Mouse (Mus musculus): ENCODE measurements around the gene Hspbp1. TPM values are rescaled to one million over a fixed set of nuclear protein-coding genes. Genes with fewer than 3 reads are reported as not detected.
A peak's percentile ranks its signal among the peaks of the same experiment; 100 is the strongest.

Gene Hspbp1
- polyA plus RNA-seq, 1 experiment from 2014 or later: 81.5 TPM

- no peak overlapping the region for H3K4me3 ChIP-seq (ENCODE audit: low read depth, low read length)
- ATAC-seq (replicated peaks; ENCODE audit: insufficient number of reproducible peaks, low FRiP score, low TSS enrichment): no peak
- H3K36me3 ChIP-seq (ENCODE audit: control insufficient read depth, insufficient read depth, low read length): peaks cover 24% of the 10 kb centered on the region
- no peaks in the 10 kb centered on the region for H3K27me3 ChIP-seq (ENCODE audit: control insufficient read depth, insufficient read depth, low read length)
- H3K4me1 ChIP-seq (ENCODE audit: control insufficient read depth, insufficient read depth, low read length): no peaks in the 10 kb centered on the region
- H3K4me2 ChIP-seq: peak overlapping the region; percentile 41
- H3K27ac ChIP-seq (ENCODE audit: low read depth, low read length): no peak overlapping the region
- no peak overlapping the region for H3K9ac ChIP-seq (ENCODE audit: low read depth, low read length)
- 45% methylated on average over 18 of the region's 18 CpGs for WGBS (ENCODE audit: insufficient replicate concordance)
- no peaks in the 10 kb centered on the region for H3K9me3 ChIP-seq (replicated peaks; ENCODE audit: control insufficient read depth, low read length)
Measured at GRCm38 (mm10) chr7:4705098-4705497, 20.2 kb upstream of the Hspbp1 start.

- peaks cover 23% of the 10 kb centered on the region for H3K36me3 ChIP-seq (ENCODE audit: control insufficient read depth, insufficient read depth, low read length)
Measured at GRCm38 (mm10) chr7:4703195-4703594, 18.3 kb upstream of the Hspbp1 start.

GRCm38 (mm10) chr7:4702334-4702733 is 17.5 kb upstream of the Hspbp1 start:
- H3K27me3 ChIP-seq (ENCODE audit: control insufficient read depth, insufficient read depth, low read length): no peaks in the 10 kb centered on the region
- ATAC-seq (replicated peaks; ENCODE audit: insufficient number of reproducible peaks, low FRiP score, low TSS enrichment): no peak
- H3K4me3 ChIP-seq (ENCODE audit: low read depth, low read length): no peak overlapping the region
- peaks cover 23% of the 10 kb centered on the region for H3K36me3 ChIP-seq (ENCODE audit: control insufficient read depth, insufficient read depth, low read length)
- H3K9ac ChIP-seq (ENCODE audit: low read depth, low read length): no peak overlapping the region
- WGBS (ENCODE audit: insufficient replicate concordance): 61% methylated on average over 8 of the region's 8 CpGs
- no peak overlapping the region for H3K27ac ChIP-seq (ENCODE audit: low read depth, low read length)
- H3K4me2 ChIP-seq: no peak overlapping the region
- no peaks in the 10 kb centered on the region for H3K4me1 ChIP-seq (ENCODE audit: control insufficient read depth, insufficient read depth, low read length)
- no peaks in the 10 kb centered on the region for H3K9me3 ChIP-seq (replicated peaks; ENCODE audit: control insufficient read depth, low read length)

More at GRCm38 (mm10) chr7:4703195-4703594, 18.3 kb upstream of the Hspbp1 start:
- Histone ChIP-seq H3K4me3 (ENCODE audit: low read depth, low read length) (no peak overlapping the region), H3K9ac (ENCODE audit: low read depth, low read length) (no peak overlapping the region), H3K4me1 (ENCODE audit: control insufficient read depth, insufficient read depth, low read length) (no peaks in the 10 kb centered on the region), H3K4me2 (no peak overlapping the region), H3K9me3 (replicated peaks; ENCODE audit: control insufficient read depth, low read length) (no peaks in the 10 kb centered on the region), H3K27ac (ENCODE audit: low read depth, low read length) (no peak overlapping the region), H3K27me3 (ENCODE audit: control insufficient read depth, insufficient read depth, low read length) (no peaks in the 10 kb centered on the region)
- no peak for ATAC-seq (replicated peaks; ENCODE audit: insufficient number of reproducible peaks, low FRiP score, low TSS enrichment)
- WGBS (ENCODE audit: insufficient replicate concordance): 92% methylated on average over 7 of the region's 7 CpGs

- no peak for ATAC-seq (replicated peaks; ENCODE audit: insufficient number of reproducible peaks, low FRiP score, low TSS enrichment)
- Histone ChIP-seq H3K4me3 (ENCODE audit: low read depth, low read length) (no peak overlapping the region), H3K27ac (ENCODE audit: low read depth, low read length) (no peak overlapping the region), H3K9ac (ENCODE audit: low read depth, low read length) (no peak overlapping the region), H3K4me2 (no peak overlapping the region), H3K36me3 (ENCODE audit: control insufficient read depth, insufficient read depth, low read length) (peaks cover 6% of the 10 kb centered on the region; the same call in 1 of the 2 replicates), H3K27me3 (ENCODE audit: control insufficient read depth, insufficient read depth, low read length) (no peaks in the 10 kb centered on the region), H3K4me1 (ENCODE audit: control insufficient read depth, insufficient read depth, low read length) (peaks cover 7% of the 10 kb centered on the region), H3K9me3 (replicated peaks; ENCODE audit: control insufficient read depth, low read length) (no peaks in the 10 kb centered on the region)
- WGBS (ENCODE audit: insufficient replicate concordance): 78% methylated on average over 6 of the region's 6 CpGs
Measured at GRCm38 (mm10) chr7:4693004-4693403, 8.1 kb upstream of the Hspbp1 start.

DNA sequence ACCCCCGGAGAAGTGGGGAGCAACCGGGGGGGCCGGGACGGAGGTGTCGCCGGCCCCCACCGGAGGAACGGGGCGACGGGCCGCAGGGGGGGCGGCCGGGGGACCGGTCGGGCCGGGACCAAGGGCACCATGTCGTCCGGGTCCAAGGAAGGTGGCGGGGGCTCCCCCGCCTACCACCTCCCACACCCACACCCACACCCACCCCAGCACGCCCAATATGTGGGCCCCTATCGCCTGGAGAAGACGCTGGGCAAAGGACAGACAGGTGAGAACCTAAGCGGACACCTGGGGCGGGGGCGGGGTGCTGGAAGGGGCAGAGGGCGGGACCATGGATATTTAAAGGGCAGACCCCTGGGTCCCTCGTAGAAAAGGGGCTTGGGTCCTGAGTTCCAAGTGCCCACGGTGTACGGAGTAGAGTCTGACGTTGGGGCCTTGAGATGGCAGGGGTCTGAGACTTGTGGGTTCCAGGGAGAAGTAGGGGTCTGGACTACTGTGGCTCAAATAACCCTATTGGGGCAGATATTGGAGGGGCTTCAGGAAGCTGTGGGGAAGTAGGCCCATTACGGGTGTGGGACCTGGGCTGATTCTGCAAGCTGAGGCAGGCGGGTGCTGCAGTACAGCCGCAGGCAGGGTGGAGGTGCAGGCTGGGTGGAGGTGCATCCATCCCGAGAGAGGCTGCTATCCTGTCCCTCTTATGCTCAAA is 6.2 kb upstream of the Hspbp1 start:
- 9% methylated on average over 16 of the region's 35 CpGs for WGBS (ENCODE audit: insufficient replicate concordance)
- 0 out of 2 replicates have a peak, but pooled peaks cover 2% of the 10 kb centered on the region for H3K36me3 ChIP-seq (ENCODE audit: control insufficient read depth, insufficient read depth, low read length)
- H3K4me3 ChIP-seq (ENCODE audit: low read depth, low read length): peak overlapping the region; percentile 79
- H3K4me2 ChIP-seq: peak overlapping the region; percentile 85
- H3K27me3 ChIP-seq (ENCODE audit: control insufficient read depth, insufficient read depth, low read length): no peaks in the 10 kb centered on the region
- H3K9ac ChIP-seq (ENCODE audit: low read depth, low read length): peak overlapping the region; percentile 88
- H3K9me3 ChIP-seq (replicated peaks; ENCODE audit: control insufficient read depth, low read length): no peaks in the 10 kb centered on the region
- peaks cover 7% of the 10 kb centered on the region for H3K4me1 ChIP-seq (ENCODE audit: control insufficient read depth, insufficient read depth, low read length)
- ATAC-seq (replicated peaks; ENCODE audit: insufficient number of reproducible peaks, low FRiP score, low TSS enrichment): peak; percentile 39
- H3K27ac ChIP-seq (ENCODE audit: low read depth, low read length): peak overlapping the region; percentile 71; the same call in 1 of the 2 replicates

- Histone ChIP-seq H3K4me1 (ENCODE audit: control insufficient read depth, insufficient read depth, low read length) (peaks cover 7% of the 10 kb centered on the region), H3K36me3 (ENCODE audit: control insufficient read depth, insufficient read depth, low read length) (0 out of 2 replicates have a peak, but pooled peaks cover 2% of the 10 kb centered on the region), H3K27me3 (ENCODE audit: control insufficient read depth, insufficient read depth, low read length) (no peaks in the 10 kb centered on the region), H3K27ac (ENCODE audit: low read depth, low read length) (peak within 1 kb of the TSS; percentile 71; the same call in 1 of the 2 replicates), H3K9me3 (replicated peaks; ENCODE audit: control insufficient read depth, low read length) (no peaks in the 10 kb centered on the region), H3K4me3 (ENCODE audit: low read depth, low read length) (peak within 1 kb of the TSS; percentile 79), H3K9ac (ENCODE audit: low read depth, low read length) (peak within 1 kb of the TSS; percentile 88), H3K4me2 (peak within 1 kb of the TSS; percentile 85)
- 0% methylated on average over 10 of the region's 18 CpGs for WGBS (ENCODE audit: insufficient replicate concordance)
- peak; percentile 39; the same call in 1 of the 2 replicates for ATAC-seq (replicated peaks; ENCODE audit: insufficient number of reproducible peaks, low FRiP score, low TSS enrichment)
Measured at GRCm38 (mm10) chr7:4690387-4690786, 5.5 kb upstream of the Hspbp1 start, which contains the start of gene Brsk1. Gene Brsk1 (plus strand): TSS chr7:4690604.

DNA sequence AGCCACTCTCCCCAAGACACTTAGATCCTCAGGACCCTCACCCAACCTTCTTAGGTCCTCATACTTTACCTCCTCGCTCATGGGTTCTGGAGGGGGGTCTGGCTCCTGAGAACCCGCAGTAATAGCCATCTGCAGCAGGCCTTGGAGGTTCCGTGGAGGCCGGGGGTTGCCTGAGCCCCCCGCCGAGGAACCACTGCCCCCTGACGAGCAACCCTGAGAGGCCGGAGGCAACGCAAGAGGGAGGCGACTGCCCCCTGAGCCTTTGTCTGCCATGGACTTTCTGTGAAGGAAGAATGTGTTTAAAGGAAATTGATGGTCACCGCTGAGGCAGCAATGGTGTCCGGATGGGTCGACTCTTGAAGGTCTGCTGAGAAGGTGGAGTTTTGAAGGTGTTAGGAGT is 665 bp downstream of the Hspbp1 start:
- no peak overlapping the region; the same call in 1 of the 2 replicates for H3K27ac ChIP-seq (ENCODE audit: low read depth, low read length)
- 4% methylated on average over 13 of the region's 13 CpGs for WGBS (ENCODE audit: insufficient replicate concordance)
- peaks cover 6% of the 10 kb centered on the region for H3K4me1 ChIP-seq (ENCODE audit: control insufficient read depth, insufficient read depth, low read length)
- H3K9me3 ChIP-seq (replicated peaks; ENCODE audit: control insufficient read depth, low read length): no peaks in the 10 kb centered on the region
- peak overlapping the region; percentile 77 for H3K9ac ChIP-seq (ENCODE audit: low read depth, low read length)
- H3K4me3 ChIP-seq (ENCODE audit: low read depth, low read length): peak overlapping the region; percentile 81
- H3K4me2 ChIP-seq: peak overlapping the region; percentile 95
- no peak for ATAC-seq (replicated peaks; ENCODE audit: insufficient number of reproducible peaks, low FRiP score, low TSS enrichment)
- peaks cover 3% of the 10 kb centered on the region; the same call in 1 of the 2 replicates for H3K36me3 ChIP-seq (ENCODE audit: control insufficient read depth, insufficient read depth, low read length)
- no peaks in the 10 kb centered on the region for H3K27me3 ChIP-seq (ENCODE audit: control insufficient read depth, insufficient read depth, low read length)

DNA sequence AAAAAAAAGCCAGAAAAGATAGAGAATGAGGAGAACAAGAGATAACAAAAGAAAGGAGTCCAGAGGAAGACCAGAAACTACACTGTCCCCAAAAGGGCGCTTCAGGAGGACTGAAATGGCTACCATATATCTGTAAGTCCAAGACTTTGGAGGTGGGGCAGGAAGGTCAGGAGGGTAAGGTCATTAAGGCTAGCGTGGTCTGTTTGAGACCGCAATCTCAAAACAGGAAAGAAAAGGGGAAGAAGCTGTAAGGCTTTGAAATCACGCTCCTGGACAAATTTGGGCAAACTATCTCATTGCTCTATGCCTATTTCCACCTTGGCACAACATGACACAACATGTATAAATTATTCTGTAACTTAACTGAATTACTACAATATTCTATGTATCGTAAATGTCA is 1.6 kb downstream of the Hspbp1 start:
- H3K4me2 ChIP-seq: no peak overlapping the region
- H3K27ac ChIP-seq (ENCODE audit: low read depth, low read length): no peak overlapping the region

More for the DNA sequence above, 1.6 kb downstream of the Hspbp1 start:
- Histone ChIP-seq H3K27me3 (ENCODE audit: control insufficient read depth, insufficient read depth, low read length) (no peaks in the 10 kb centered on the region), H3K9me3 (replicated peaks; ENCODE audit: control insufficient read depth, low read length) (no peaks in the 10 kb centered on the region), H3K36me3 (ENCODE audit: control insufficient read depth, insufficient read depth, low read length) (peaks cover 3% of the 10 kb centered on the region; the same call in 1 of the 2 replicates), H3K4me3 (ENCODE audit: low read depth, low read length) (no peak overlapping the region), H3K4me1 (ENCODE audit: control insufficient read depth, insufficient read depth, low read length) (peaks cover 6% of the 10 kb centered on the region), H3K9ac (ENCODE audit: low read depth, low read length) (no peak overlapping the region)
- 77% methylated on average over 5 of the region's 5 CpGs for WGBS (ENCODE audit: insufficient replicate concordance)
- no peak for ATAC-seq (replicated peaks; ENCODE audit: insufficient number of reproducible peaks, low FRiP score, low TSS enrichment)

All from heart, embryonic 11.5 days (tissue).